Mouse (Mus musculus) kidney, postnatal 25 days (tissue): ENCODE measurements around the gene Vdr.

Experiments
- DNase-seq, 2 experiments: peaks; one replicate each; pipeline ENCODE4 v3.0.0; 2021; ENCODE audit warnings: mixed read lengths in 2 of 2

Gene Vdr

GRCm38 (mm10) chr15:97808532-97808931, 101.9 kb downstream of the Vdr start:
- DNase-seq, result no peak

DNA sequence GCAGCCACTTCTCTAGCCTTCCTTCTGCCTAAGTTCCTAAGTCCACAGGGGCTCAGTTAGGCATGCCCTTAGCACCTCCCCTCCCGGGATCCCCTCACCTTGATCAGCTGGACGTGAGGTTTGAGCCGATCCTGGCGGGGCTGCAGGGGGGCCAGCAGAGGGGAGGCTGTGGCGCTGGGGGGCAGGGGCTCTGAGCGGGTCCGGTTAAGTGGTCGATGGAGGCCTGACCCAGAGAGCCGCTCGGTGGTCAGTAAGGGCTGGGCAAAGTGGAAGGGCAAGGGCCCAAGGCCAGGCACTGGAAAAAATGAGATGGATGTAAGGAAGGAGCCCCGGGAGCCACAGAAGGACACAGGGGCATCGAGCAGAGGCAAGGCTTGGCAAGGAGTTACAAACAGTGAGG, 102.6 kb downstream of the Vdr start:
- DNase-seq, result no peak
